Comparison of ENCODE assay signal across 8 mouse cellular contexts in the genomic region with DNA sequence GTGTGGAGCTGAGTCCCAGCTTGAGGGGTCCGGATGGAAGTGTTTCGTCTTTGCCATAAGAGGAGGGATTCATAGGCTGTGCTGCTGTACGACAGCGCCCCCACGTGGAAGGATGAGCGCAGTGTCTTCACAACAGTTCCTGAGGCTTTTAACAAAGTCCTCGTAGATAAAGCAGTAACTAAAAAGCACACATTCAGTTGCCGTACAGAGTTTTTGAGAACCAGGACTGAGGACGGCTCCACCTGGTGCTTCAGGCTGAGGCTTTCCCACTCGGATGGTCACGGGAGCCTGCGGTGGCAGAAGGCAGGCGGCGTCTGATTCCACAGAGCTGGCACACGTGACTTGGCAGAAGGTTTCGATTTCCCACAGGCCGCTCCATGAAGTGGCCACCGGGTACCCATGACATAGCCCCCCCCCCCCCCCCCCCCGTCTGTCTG. TPM values are rescaled to one million over a fixed set of nuclear protein-coding genes. Genes with fewer than 3 reads are reported as not detected.
DNase-seq lines count a peak whose midpoint lies in the region; ATAC-seq lines count a peak whose summit lies in the region.

No protein-coding gene starts in this region.

- ATAC-seq in intestine, embryonic 16.5 days = peak; percentile 88

- H3K27ac ChIP-seq in intestine, embryonic 16.5 days (ENCODE audit: low read length) = peak overlapping the region; percentile 52
- peak overlapping the region; percentile 87 for H3K27ac ChIP-seq in midbrain, embryonic 10.5 days (replicated peaks)

- intact Hi-C loops in left cerebral cortex, postnatal 36 days (cut with DNase I) = loop anchor here (1.0 kb wide), 1 partner anchor 63 kb away; no protein-coding TSS in a partner anchor

- H3K4me2 ChIP-seq in intestine, embryonic 16.5 days (ENCODE audit: low read depth, low read length) = peak overlapping the region; percentile 52

- H3K9ac ChIP-seq in intestine, embryonic 16.5 days (ENCODE audit: low read depth, low read length) = peak overlapping the region; percentile 67

- H3K9me3 ChIP-seq in intestine, embryonic 16.5 days (ENCODE audit: control insufficient read depth, low read length) = no peaks in the 10 kb centered on the region
- H3K9me3 ChIP-seq in midbrain, embryonic 10.5 days (replicated peaks) = no peaks in the 10 kb centered on the region

- WGBS in intestine, embryonic 16.5 days = 3% methylated on average over 18 of the region's 19 CpGs
- WGBS in midbrain, embryonic 10.5 days = 13% methylated on average over 18 of the region's 19 CpGs

- H3K4me1 ChIP-seq in intestine, embryonic 16.5 days (ENCODE audit: control insufficient read depth, insufficient read depth, low read length) = peaks cover 6% of the 10 kb centered on the region; the same call in 1 of the 2 replicates
- peaks cover 12% of the 10 kb centered on the region for H3K4me1 ChIP-seq in midbrain, embryonic 10.5 days

- peak; percentile 90 for DNase-seq in adrenal gland, postnatal 10 days
- DNase-seq in embryo, embryonic 9.5 days (ENCODE audit: extremely low spot score) = peak; percentile 87
- peak; percentile 60 to 79 for DNase-seq in gastrocnemius, postnatal 4 days (ENCODE audit: low spot score in 2 of 2)
- DNase-seq in left cerebral cortex, postnatal 36 days (ENCODE audit: low spot score in 2 of 2) = peak; percentile 78 to 85
- peak; percentile 88 for DNase-seq in midbrain, embryonic 10.5 days (ENCODE audit: low spot score)
- peak; percentile 76 to 78 for DNase-seq in right cerebral cortex, postnatal 36 days (ENCODE audit: low spot score in 2 of 2)
- peak; percentile 73 to 80 for DNase-seq in urinary bladder, postnatal 4 days (ENCODE audit: low spot score in 2 of 2)

- H3K4me3 ChIP-seq in intestine, embryonic 16.5 days (ENCODE audit: low read length) = peak overlapping the region; percentile 48
- H3K4me3 ChIP-seq in midbrain, embryonic 10.5 days = peak overlapping the region; percentile 56

- no peaks in the 10 kb centered on the region for H3K27me3 ChIP-seq in intestine, embryonic 16.5 days (replicated peaks; ENCODE audit: control insufficient read depth, insufficient read depth, low read length)
- H3K27me3 ChIP-seq in midbrain, embryonic 10.5 days (ENCODE audit: low read depth, poor library complexity, severe bottlenecking) = 0 out of 2 replicates have a peak, but pooled peaks cover 10% of the 10 kb centered on the region

- H3K36me3 ChIP-seq in intestine, embryonic 16.5 days (ENCODE audit: control insufficient read depth, insufficient read depth, low read length) = no peaks in the 10 kb centered on the region
- H3K36me3 ChIP-seq in midbrain, embryonic 10.5 days = no peaks in the 10 kb centered on the region

RNA-seq across cellular contexts. Expression of gene Ano10, which starts 16.4 kb away (rescaled TPM):
- 10 to 100 TPM; 50.7 to 58.8 TPM for total RNA-seq in adrenal gland, postnatal 10 days (2021)
- 10 to 100 TPM; 55.9 to 57.0 TPM for total RNA-seq in gastrocnemius, postnatal 4 days (2021)
- polyA plus RNA-seq in intestine, embryonic 16.5 days (2015; fragmentation: Nextera tagmentation; extraction: Ambion mirVana) = 37.9 and 39.7 TPM in 2 replicates
- 10 to 100 TPM; 27.4 to 30.3 TPM for total RNA-seq in left cerebral cortex, postnatal 36 days (2021)
- polyA plus RNA-seq in midbrain, embryonic 10.5 days (2016; fragmentation: Nextera tagmentation; extraction: Ambion mirVana) = 33.9 and 42.0 TPM in 2 replicates

RNA-seq across cellular contexts. Expression of gene Abhd5, which starts 40.8 kb away (rescaled TPM):
- total RNA-seq in adrenal gland, postnatal 10 days (2021) = 10 to 100 TPM; 65.3 to 82.8 TPM
- 10 to 100 TPM; 26.3 to 26.4 TPM for total RNA-seq in gastrocnemius, postnatal 4 days (2021)
- 17.9 and 20.8 TPM in 2 replicates for polyA plus RNA-seq in intestine, embryonic 16.5 days (2015; fragmentation: Nextera tagmentation; extraction: Ambion mirVana)
- total RNA-seq in left cerebral cortex, postnatal 36 days (2021) = 10 to 100 TPM; 19.6 to 20.9 TPM
- polyA plus RNA-seq in midbrain, embryonic 10.5 days (2016; fragmentation: Nextera tagmentation; extraction: Ambion mirVana) = 16.9 and 18.0 TPM in 2 replicates

Comparison
In these comparisons a context has a peak if more than half of its experiments do, and no peak if none do; other contexts are left out.
1. Peak in every context shown above with its lines: DNase-seq, ATAC-seq, H3K4me3 ChIP-seq and H3K27ac ChIP-seq.